Mouse (Mus musculus) stomach, embryonic 14.5 days (tissue): ENCODE data around the gene Mcl1. TPM values are rescaled to one million over a fixed set of nuclear protein-coding genes. Genes with fewer than 3 reads are reported as not detected.

Experiments used
- ATAC-seq: fragments of 200-750 bp; cut with Nextera tagmentation; 2 replicates; pipeline ENCODE4 v1.8.0; 2017; ENCODE audit warnings: low read depth, moderate TSS enrichment; ENCODE audit not compliant: insufficient number of reproducible peaks, insufficient read depth, low FRiP score
- H3K27ac ChIP-seq: fragments of 300-500 bp; sonication (generic); 2 replicates; pipeline ENCODE4 v1.5.1; 2014; ENCODE audit warnings: mild to moderate bottlenecking, low read length, moderate library complexity, mixed read lengths
- H3K27me3 ChIP-seq: fragments of 300-500 bp; sonication (generic); 2 replicates; pipeline ENCODE4 v1.6.1; 2014; ENCODE audit warnings: low read length, control low read depth, mixed read lengths; ENCODE audit not compliant: control insufficient read depth, insufficient read depth
- H3K36me3 ChIP-seq: fragments of 300-500 bp; sonication (generic); 2 replicates; pipeline ENCODE4 v1.6.1; 2014; ENCODE audit warnings: mild to moderate bottlenecking, control low read depth, low read length, moderate library complexity, mixed read lengths; ENCODE audit not compliant: control insufficient read depth, insufficient read depth
- H3K4me1 ChIP-seq: fragments of 300-500 bp; sonication (generic); 2 replicates; pipeline ENCODE4 v1.6.1; 2014; ENCODE audit warnings: low read length, control low read depth, mixed read lengths; ENCODE audit not compliant: control insufficient read depth, insufficient read depth
- H3K4me2 ChIP-seq: fragments of 300-500 bp; sonication (generic); replicated peaks from 2 replicates; pipeline ENCODE4 v1.6.1; 2014; ENCODE audit warnings: low read depth, low read length, control low read depth
- H3K4me3 ChIP-seq: fragments of 300-500 bp; sonication (generic); 2 replicates; pipeline ENCODE4 v1.5.1; 2014; ENCODE audit warnings: low read depth, low read length, control low read depth
- H3K9ac ChIP-seq: fragments of 300-500 bp; sonication (generic); replicated peaks from 2 replicates; pipeline ENCODE4 v1.6.1; 2014; ENCODE audit warnings: low read depth, mild to moderate bottlenecking, control low read depth, low read length, moderate library complexity, mixed read lengths
- H3K9me3 ChIP-seq: fragments of 300-500 bp; sonication (generic); 2 replicates; pipeline ENCODE4 v1.6.1; 2016; ENCODE audit warnings: low read depth, low read length, control low read depth; ENCODE audit not compliant: control insufficient read depth
- WGBS: fragments of 180-500 bp; shearing (Covaris S2); extraction: QIAGEN DNeasy Blood & Tissue Kit; methylation state at CpG from one replicate; pipeline ENCODE4 v1.1.7; 2014; 5-methylcytosine and 5-hydroxymethylcytosine counted together
- polyA plus RNA-seq: library from polyadenylated mRNA; unstranded; fragments of >200 nt; fragmentation: Nextera tagmentation; extraction: Ambion mirVana; gene quantifications from 2 replicates; pipeline ENCODE4 v1.2.1, GENCODE M21; 2014

The Mcl1 gene
- polyA plus RNA-seq, 1 experiment from 2014 or later, result 47.0 TPM

- ATAC-seq, result no peak
- Histone ChIP-seq H3K4me3 (no peak overlapping the region), H3K36me3 (peaks cover 16% of the 10 kb centered on the region), H3K4me2 (no peak overlapping the region), H3K9me3 (no peaks in the 10 kb centered on the region), H3K27ac (no peak overlapping the region), H3K27me3 (no peaks in the 10 kb centered on the region), H3K4me1 (no peaks in the 10 kb centered on the region), H3K9ac (no peak overlapping the region)
- WGBS, result 89% methylated on average over 1 of the region's 1 CpGs
These were observed 18.9 kb upstream of the Mcl1 start for GRCm38 (mm10) chr3:95639694-95640093.

- H3K4me2 ChIP-seq, result no peak overlapping the region
- H3K27me3 ChIP-seq, result no peaks in the 10 kb centered on the region
- no peak overlapping the region for H3K9ac ChIP-seq
- no peak for ATAC-seq
- H3K36me3 ChIP-seq, result no peaks in the 10 kb centered on the region; the same call in 1 of the 2 replicates
- H3K4me3 ChIP-seq, result no peak overlapping the region
- no peaks in the 10 kb centered on the region for H3K4me1 ChIP-seq
- 75% methylated on average over 7 of the region's 7 CpGs for WGBS
- H3K27ac ChIP-seq, result no peak overlapping the region
- no peaks in the 10 kb centered on the region for H3K9me3 ChIP-seq
These were observed 15.5 kb upstream of the Mcl1 start for GRCm38 (mm10) chr3:95643097-95643496.

GRCm38 (mm10) chr3:95645313-95646235, 13.0 kb upstream of the Mcl1 start:
- no peaks in the 10 kb centered on the region for H3K9me3 ChIP-seq
- WGBS, result 58% methylated on average over 10 of the region's 10 CpGs
- H3K36me3 ChIP-seq, result no peaks in the 10 kb centered on the region
- H3K27me3 ChIP-seq, result no peaks in the 10 kb centered on the region
- H3K4me2 ChIP-seq, result no peak overlapping the region
- H3K9ac ChIP-seq, result no peak overlapping the region
- no peak overlapping the region for H3K4me3 ChIP-seq
- no peak for ATAC-seq
- H3K27ac ChIP-seq, result no peak overlapping the region
- no peaks in the 10 kb centered on the region for H3K4me1 ChIP-seq

- H3K27me3 ChIP-seq, result no peaks in the 10 kb centered on the region
- WGBS, result 96% methylated on average over 5 of the region's 5 CpGs
- no peaks in the 10 kb centered on the region for H3K9me3 ChIP-seq
- no peaks in the 10 kb centered on the region for H3K36me3 ChIP-seq
- no peak overlapping the region for H3K9ac ChIP-seq
- no peak for ATAC-seq
- H3K4me3 ChIP-seq, result no peak overlapping the region
- H3K4me1 ChIP-seq, result no peaks in the 10 kb centered on the region
- H3K4me2 ChIP-seq, result no peak overlapping the region
- no peak overlapping the region for H3K27ac ChIP-seq
These were observed 10.6 kb upstream of the Mcl1 start for GRCm38 (mm10) chr3:95648016-95648415.

- no peak overlapping the region for H3K9ac ChIP-seq
- 57% methylated on average over 6 of the region's 6 CpGs for WGBS
- no peak for ATAC-seq
- H3K27me3 ChIP-seq, result no peaks in the 10 kb centered on the region
- H3K4me3 ChIP-seq, result no peak overlapping the region
- no peaks in the 10 kb centered on the region for H3K36me3 ChIP-seq
- no peaks in the 10 kb centered on the region for H3K9me3 ChIP-seq
- peak overlapping the region; percentile 12; the same call in 1 of the 2 replicates for H3K27ac ChIP-seq
- no peak overlapping the region for H3K4me2 ChIP-seq
- peaks cover 10% of the 10 kb centered on the region; the same call in 1 of the 2 replicates for H3K4me1 ChIP-seq
These were observed 8.1 kb upstream of the Mcl1 start for GRCm38 (mm10) chr3:95650276-95651032.

GRCm38 (mm10) chr3:95651033-95651373, 7.6 kb upstream of the Mcl1 start:
- ATAC-seq, result no peak
- Histone ChIP-seq H3K27me3 (no peaks in the 10 kb centered on the region), H3K27ac (no peak overlapping the region; the same call in 1 of the 2 replicates), H3K4me2 (no peak overlapping the region), H3K4me1 (peaks cover 10% of the 10 kb centered on the region; the same call in 1 of the 2 replicates), H3K36me3 (no peaks in the 10 kb centered on the region), H3K9me3 (no peaks in the 10 kb centered on the region), H3K4me3 (no peak overlapping the region), H3K9ac (no peak overlapping the region)
- WGBS, result 82% methylated on average over 3 of the region's 3 CpGs

- Histone ChIP-seq H3K27me3 (no peaks in the 10 kb centered on the region), H3K4me1 (peaks cover 10% of the 10 kb centered on the region; the same call in 1 of the 2 replicates), H3K9ac (no peak overlapping the region), H3K4me2 (no peak overlapping the region), H3K4me3 (no peak overlapping the region), H3K27ac (no peak overlapping the region), H3K9me3 (no peaks in the 10 kb centered on the region), H3K36me3 (no peaks in the 10 kb centered on the region)
- ATAC-seq, result no peak
- WGBS, result 83% methylated on average over 16 of the region's 16 CpGs
These were observed 7.0 kb upstream of the Mcl1 start for GRCm38 (mm10) chr3:95651391-95652203.

- H3K9me3 ChIP-seq, result no peaks in the 10 kb centered on the region
- no peak for ATAC-seq
- H3K4me3 ChIP-seq, result no peak overlapping the region
- WGBS, result 57% methylated on average over 7 of the region's 7 CpGs
- no peaks in the 10 kb centered on the region for H3K36me3 ChIP-seq
- no peak overlapping the region for H3K27ac ChIP-seq
- no peak overlapping the region for H3K4me2 ChIP-seq
- peaks cover 10% of the 10 kb centered on the region; the same call in 1 of the 2 replicates for H3K4me1 ChIP-seq
- no peaks in the 10 kb centered on the region for H3K27me3 ChIP-seq
- H3K9ac ChIP-seq, result no peak overlapping the region
These were observed 6.3 kb upstream of the Mcl1 start for GRCm38 (mm10) chr3:95652204-95652811.
